Mouse (Mus musculus): ENCODE measurements around the gene 1700034J05Rik.

DNA sequence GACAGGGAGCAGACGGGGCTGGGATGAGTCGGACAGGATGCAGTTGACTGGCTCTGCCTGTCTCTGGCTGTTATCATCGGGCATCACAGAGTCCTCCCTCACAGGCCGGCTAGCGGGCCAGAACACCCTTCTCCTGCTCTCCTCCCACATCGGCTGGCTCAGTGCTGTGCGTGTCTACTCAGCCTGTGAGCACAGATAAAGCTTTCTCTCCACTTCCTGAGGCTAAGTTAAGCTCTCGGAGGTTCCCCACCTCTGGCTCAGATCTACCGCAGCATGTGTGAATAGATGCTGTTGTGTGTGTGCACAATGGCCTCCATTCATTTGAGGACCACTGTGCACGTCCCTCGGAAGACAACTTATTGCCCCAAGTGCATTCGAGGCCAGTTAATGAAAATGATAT is 1.7 kb upstream of the 1700034J05Rik start:
- TF ChIP-seq POLR2A (IDR thresholded peaks at IDR 0.05; ENCODE audit: low read depth, low read length): no peak
- TF ChIP-seq CTCF (IDR thresholded peaks at IDR 0.05; ENCODE audit: extremely low read depth, insufficient read length, insufficient replicate concordance, low read depth, low read length): no peak
